Mouse (Mus musculus) MEL (cell line): ENCODE results near the gene P4ha2.

Experiments
- CTCF ChIP-seq, 3 experiments: IDR thresholded peaks in 2 of 3; conservative IDR thresholded peaks in 1 of 3; 2 replicates each; pipeline ENCODE4 v1.5.1; 2011 to 2012; ENCODE audit warnings: low read length in 3 of 3, low read depth in 2 of 3, mild to moderate bottlenecking in 2 of 3, improper control_type of control experiment in 1 of 3, inconsistent platforms in 1 of 3, mixed read lengths in 1 of 3, moderate library complexity in 1 of 3; ENCODE audit not compliant: control insufficient read depth in 1 of 3, insufficient read depth in 1 of 3, poor library complexity in 1 of 3, severe bottlenecking in 1 of 3
- ELF1 ChIP-seq: IDR thresholded peaks from 2 replicates; pipeline ENCODE4 v1.6.1; 2014; ENCODE audit warnings: low read depth, mild to moderate bottlenecking, inconsistent platforms, low read length, improper control_type of control experiment, moderate library complexity
- EP300 ChIP-seq, 2 experiments: IDR thresholded peaks; 2 replicates each; pipeline ENCODE4 v1.6.1; 2011; ENCODE audit warnings: improper control_type of control experiment in 2 of 2, low read length in 2 of 2, low read depth in 1 of 2, mild to moderate bottlenecking in 1 of 2
- ZNF384 ChIP-seq: IDR thresholded peaks from 2 replicates; pipeline ENCODE4 v1.6.1; 2012; ENCODE audit warnings: low read depth, mild to moderate bottlenecking, inconsistent platforms, low read length, improper control_type of control experiment

DNA sequence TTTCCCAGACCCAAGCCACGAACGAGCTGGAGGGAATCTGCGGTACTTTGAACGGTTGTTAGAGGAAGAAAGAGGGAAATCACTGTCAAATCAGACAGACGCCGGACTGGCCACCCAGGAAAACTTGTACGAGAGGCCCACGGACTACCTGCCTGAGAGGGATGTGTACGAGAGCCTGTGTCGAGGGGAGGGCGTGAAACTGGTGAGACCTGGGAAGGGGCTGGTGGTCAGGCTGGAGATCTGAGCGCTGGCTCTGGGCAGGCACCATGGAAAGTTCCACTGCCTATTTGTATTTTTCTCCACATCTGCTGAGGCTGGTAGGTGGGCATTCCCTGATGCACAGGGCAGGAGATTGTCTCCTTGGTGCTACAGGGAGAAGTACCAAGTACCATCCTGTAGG lies 19.2 kb downstream of the P4ha2 start:
- no peak for TF ChIP-seq ELF1
- no peak for TF ChIP-seq CTCF (IDR thresholded peaks at IDR 0.05 in 2 of 3, conservative IDR thresholded peaks at IDR 0.05 in 1 of 3; ENCODE audit: control insufficient read depth in 1 of 3, insufficient read depth in 1 of 3, low read depth in 2 of 3, low read length in 3 of 3, poor library complexity in 1 of 3, severe bottlenecking in 1 of 3)
- TF ChIP-seq ZNF384, result no peak
- TF ChIP-seq EP300 (IDR thresholded peaks at IDR 0.05; ENCODE audit: low read depth in 1 of 2, low read length in 2 of 2), result no peak
